Mouse (Mus musculus): ENCODE results near the gene Ap2m1.

Ap2m1 gene

DNA sequence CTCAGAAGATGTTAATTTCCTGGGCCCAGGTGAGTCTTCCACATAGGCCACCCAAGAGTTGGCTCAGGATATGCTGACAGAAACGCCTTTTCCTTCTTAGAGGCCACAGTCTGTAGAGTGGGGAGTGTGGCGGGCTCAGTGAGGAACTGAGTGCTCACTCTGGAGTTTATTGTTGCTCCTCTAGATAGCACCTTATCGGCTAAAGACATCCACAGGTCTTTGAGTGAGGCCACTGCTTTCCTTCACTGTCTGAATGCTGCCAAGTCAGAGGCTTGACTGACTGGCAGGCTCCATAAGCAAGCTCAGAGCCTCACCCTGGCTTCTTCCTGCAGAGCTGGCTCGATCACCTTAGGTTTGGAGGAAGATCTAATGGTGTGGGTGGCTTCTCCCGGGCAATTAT is 6.5 kb upstream of the Ap2m1 start:
- DNase-seq (ENCODE audit: extremely low read depth, low read depth, low spot score), result no peak

DNA sequence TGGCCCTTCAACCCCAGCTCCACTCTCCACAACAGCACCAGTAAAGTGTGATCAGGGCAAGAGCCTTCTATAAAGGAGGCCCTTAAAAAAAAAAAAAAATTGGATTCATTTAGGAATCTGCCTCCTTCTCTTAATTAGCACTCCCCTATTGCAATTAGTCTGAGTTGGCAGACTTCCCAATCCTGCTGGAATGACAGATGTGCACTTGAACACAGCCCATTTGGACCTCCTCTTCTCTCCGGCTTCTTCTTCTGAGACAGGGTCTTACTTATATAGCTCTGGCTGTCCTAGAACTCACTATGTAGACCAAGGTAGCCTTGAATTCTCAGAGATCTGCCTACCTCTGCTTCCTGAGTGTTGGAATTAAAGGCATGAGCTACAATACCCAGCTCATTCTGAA is 5.9 kb upstream of the Ap2m1 start:
- DNase-seq (ENCODE audit: extremely low read depth, low read depth, low spot score), result no peak

DNA sequence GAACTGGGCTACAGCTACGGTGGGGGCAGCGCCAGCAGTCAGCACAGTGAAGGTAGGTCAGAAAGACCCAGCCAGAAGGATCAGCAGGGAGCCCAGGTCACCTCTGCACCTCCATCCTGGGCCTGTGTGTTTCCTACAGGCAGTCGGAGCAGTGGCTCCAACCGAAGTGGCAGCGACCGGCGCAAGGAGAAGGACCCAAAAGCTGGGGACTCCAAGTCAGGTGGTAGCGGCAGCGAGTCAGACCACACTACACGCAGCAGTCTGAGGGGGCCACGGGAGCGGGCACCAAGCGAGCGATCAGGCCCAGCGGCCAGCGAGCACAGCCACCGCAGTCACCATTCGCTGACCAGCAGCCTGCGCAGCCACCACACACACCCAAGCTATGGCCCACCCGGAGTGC is 4.3 kb upstream of the Ap2m1 start:
- DNase-seq (ENCODE audit: extremely low read depth, low read depth, low spot score), result no peak

DNA sequence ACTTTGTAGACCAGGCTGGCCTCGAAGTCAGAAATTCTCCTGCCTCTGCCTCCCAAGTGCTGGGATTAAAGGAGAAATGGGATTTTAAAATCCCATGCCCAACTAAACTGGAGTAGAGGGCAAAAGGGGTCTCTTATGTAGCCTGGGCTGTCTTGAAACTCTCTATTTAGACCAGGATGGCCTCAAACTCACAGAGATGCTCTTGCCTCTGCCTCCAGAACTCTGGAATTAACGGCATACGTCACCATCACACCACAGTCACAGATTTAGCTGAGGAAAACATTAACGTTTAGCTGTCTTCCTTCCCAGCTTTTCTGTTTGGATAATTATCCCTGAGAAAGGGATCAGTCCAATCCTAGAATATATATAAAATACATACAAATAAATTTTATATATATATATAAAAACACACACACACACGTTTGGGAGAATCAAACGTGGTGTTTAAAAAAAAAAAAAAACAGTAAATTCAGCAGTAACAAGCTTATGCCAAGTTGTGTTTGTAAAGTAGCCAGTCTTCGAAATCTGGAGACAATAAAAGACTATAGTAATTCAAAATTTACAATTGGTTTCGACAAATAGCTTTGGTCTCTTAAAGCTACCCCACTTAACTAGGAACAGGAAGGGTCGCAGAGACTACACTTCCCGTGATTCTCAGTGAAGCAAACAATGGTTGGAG is 522 bp upstream of the Ap2m1 start:
- no peak for DNase-seq (ENCODE audit: extremely low read depth, low read depth, low spot score)

DNA sequence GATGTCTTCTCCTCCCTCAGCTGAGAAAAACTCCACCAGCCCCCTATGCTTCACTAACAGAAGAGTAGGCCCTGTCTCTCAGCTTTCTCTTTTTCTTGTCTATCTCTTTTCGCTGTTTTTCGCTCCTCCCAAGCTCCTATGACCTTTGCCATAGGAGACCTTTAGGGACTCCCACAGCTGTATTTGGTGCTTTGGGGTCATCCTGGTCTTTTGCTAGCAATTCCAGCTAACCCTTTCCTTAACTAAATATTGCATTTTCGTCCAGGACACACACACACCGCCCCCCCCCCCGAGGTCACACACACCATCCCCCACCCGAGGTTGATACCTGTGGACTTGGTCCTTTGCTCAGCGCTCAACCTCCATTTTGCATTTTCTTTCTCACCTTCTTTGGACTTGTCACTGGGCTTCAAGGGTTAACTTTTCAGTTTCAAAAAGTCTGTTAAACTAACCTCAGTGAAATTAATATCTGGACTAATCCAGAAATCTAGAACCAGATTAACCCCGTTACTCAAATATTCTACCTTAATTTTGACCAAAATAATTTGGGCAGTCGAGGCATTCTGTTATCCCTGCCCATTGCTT is 895 bp downstream of the Ap2m1 start:
- no peak for DNase-seq (ENCODE audit: extremely low read depth, low read depth, low spot score)

DNA sequence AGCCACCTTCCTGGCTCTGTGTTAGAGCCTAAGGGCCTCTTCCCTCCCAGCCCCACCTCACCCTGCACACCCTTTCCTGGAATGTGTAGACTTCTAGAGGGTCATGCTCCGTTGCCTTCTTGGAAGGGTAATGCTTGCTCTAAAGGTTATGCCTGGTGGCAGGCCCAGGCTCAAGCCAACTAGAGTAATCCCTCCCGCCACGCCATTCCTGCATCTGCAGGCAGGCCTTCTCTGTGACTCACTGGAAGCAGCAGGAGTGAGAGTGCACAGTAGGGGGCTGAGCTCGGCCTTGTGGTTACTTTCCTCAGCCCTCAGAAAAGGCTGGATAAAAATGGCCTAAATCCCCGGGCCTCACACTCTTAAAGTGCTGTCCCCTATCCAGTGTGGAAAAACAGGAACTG is 1.8 kb downstream of the Ap2m1 start:
- no peak for DNase-seq (ENCODE audit: extremely low read depth, low read depth, low spot score)

DNA sequence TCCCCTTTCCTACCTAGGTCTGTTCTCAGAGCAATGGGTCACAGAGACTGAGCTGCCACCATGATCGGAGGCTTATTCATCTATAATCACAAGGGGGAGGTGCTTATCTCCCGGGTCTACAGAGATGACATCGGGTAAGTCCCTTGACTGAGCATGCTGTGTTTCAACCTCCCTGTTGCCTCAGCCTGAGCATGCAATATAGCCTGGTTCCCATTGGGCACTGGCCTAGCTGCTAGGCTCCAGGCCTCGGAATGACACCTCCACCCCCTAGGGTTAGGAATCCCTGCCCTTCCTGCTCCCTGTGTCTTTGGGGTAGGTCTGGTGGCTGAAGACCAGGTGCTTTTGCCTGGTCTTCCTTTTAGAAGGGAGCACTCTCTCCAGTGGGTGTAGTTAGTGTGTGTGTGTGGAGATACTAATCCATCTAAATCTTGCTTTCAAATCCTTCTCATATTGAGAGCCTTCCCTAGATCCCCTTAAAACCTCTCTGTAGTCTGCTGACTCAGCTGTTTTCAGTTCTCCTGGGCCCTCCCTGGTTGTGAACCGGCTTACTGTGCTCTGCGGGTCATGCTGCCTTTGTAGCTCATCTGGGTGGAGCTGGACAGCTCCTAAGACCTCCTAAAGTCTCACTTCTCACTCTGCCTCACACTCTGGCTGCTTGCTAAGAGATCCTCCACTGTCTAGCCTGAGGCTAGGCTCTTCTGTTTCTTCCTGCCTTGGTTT is 2.5 kb downstream of the Ap2m1 start:
- no peak for DNase-seq (ENCODE audit: extremely low read depth, low read depth, low spot score)

DNA sequence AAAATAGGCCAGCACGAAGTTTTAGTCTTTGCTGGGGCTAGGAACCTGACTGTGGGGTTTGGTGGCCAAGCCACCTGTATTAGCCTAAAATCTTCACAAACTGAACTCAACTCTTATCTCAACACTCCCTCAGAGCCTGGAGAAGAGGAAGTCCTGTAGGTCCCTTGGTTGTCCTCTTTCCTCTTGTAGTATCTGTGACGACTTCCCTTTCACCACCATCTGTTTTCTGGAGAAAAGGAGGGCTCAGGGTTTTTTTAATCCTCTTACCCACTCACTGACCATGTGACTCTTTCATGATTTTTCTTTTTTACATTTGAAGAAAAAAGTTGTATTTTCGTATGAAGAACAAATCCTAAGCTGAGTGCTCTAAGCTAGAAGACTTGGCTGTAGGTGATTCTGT is 4.4 kb downstream of the Ap2m1 start:
- DNase-seq (ENCODE audit: extremely low read depth, low read depth, low spot score), result no peak

DNA sequence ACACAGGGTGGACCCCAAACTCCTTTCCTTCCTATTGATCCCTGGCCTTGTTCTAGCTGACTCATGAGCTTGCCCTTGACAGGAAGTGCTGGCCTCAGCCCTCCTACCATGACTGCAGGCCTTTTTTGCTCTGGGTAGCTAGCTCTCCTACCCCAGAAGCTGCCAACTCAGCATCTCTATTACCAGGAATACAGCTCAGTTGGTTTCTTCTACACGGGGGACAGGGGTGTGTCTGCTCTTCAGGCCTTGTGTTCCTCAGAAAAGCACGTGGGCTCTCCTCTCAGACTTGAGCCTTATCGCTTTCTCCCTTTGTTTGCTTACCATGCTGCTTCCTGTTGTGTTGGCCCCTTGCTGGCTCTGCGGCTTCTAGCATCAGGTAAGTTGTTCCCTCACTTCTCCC is 5.2 kb downstream of the Ap2m1 start:
- DNase-seq (ENCODE audit: extremely low read depth, low read depth, low spot score), result no peak

DNA sequence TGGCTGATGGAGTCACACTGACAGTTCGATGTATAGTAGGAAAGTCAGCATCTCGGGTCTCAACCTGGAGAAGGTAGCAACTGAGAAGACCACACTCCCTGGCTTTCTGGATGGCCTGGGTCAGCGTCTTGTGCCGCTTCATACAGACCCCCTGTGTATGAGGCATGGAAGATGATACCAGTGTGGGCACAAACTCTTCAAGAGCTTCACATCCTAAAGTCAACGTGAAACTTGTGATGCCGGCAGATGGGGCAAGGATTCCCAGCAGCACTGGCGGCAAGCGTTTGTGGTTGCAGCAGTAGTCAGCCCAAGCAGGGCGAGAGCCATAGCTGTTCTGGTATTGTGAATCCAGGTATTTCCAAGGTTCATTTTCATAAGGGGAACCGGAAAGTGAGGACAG is 10.4 kb downstream of the Ap2m1 start:
- DNase-seq (ENCODE audit: extremely low read depth, low read depth, low spot score), result no peak

DNA sequence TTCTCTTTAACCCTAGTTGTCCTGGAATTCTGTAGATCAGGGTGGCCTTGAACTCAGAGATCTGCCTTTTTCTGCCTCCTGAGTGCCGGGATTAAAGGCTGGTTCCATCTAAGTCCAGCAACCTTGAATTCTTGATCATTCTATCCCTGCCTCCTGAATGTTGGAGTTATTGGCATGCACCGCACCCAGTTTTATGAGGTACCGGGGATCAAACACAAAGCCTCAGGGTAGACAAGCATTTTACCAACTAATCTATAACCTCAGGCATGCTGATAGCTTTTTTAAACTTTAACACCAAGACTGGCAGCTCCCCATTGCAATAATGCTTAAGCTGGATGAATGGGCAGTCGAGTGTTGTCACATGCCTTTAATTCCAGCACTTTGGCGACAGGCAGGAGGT is 12.1 kb downstream of the Ap2m1 start:
- no peak for DNase-seq (ENCODE audit: extremely low read depth, low read depth, low spot score)

DNA sequence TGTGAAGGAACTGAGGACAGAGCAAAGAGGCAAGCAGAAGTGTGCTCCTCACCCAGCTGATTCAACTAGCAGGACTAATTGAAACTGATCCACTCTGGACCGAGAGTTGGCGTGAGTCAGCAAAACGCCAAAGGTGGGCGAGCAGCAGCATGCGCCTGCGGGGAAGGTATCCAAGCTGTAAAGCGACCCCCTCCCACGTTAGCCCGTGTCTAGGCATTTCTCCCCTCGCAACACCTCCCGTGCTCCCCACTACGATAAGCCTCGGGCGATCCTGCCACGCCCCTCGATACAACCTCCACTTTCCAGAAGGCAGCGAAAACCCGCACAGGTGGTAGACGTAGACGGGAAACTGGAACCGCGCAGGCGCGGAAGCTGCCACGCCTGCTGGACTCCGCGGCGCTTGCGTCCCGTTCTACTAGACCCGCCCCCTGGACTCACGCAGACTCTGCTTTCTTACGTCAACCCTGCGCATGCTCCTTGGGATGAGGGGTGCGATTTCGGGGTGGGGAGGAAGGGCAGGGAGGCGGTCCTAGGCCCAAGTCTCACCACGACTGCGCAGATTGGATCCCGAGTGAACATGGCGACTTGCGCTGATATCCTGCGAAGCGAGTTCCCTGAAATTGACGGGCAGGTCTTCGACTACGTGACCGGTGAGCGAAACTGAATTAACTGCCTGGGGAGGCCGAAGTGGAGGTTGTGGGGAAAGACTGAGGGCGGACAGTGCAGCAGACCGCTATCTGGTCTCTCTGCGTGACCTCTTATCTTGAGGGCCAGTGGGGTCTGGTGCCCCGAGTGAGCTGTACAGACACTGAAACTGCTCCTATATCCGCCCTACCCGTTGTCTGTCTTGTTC is 13.0 kb downstream of the Ap2m1 start, which contains the start of gene Abcf3:
Abcf3 (plus strand) TSS at position 482 of the 853 bp plus-strand sequence.
- DNase-seq (ENCODE audit: extremely low read depth, low read depth, low spot score), result peak; percentile 86

DNA sequence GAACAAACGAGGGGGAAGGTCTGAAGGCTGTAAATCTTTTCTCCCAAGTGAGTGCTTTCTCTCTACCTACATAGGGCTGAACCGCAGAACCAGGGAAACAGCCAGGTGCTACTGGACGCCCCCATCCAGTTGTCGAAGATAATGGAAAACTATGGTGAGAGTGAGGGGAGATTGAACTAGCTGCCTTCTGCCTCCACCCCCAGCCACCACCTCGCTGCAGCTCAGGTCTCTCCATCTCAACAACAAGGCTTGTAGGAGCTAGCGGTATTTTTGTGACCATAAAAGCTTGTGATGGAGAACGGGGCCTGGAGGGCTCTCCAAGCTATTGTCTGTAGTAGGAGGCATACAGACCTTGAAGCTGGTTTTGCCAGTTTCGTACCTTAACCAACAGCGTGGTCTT is 13.9 kb downstream of the Ap2m1 start:
- no peak for DNase-seq (ENCODE audit: extremely low read depth, low read depth, low spot score)

DNA sequence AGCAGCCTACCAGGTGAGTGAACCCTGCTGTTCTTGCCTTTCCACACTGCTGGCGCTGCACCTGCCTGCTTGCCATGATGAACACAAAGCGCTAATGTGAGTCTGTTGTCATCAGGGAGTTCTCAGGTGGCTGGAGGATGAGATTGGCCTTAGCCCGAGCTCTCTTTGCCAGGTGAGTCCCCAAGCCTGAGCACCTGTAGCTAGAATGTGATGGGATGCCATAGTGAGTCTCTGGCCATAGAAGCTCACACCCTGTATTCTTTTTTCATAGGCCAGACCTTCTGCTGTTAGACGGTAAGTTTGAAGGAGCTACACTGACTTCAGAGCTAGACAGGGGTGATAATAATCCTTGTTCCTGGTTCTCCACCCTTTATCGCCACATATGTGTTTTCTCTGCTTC is 16.4 kb downstream of the Ap2m1 start:
- no peak for DNase-seq (ENCODE audit: extremely low read depth, low read depth, low spot score)

DNA sequence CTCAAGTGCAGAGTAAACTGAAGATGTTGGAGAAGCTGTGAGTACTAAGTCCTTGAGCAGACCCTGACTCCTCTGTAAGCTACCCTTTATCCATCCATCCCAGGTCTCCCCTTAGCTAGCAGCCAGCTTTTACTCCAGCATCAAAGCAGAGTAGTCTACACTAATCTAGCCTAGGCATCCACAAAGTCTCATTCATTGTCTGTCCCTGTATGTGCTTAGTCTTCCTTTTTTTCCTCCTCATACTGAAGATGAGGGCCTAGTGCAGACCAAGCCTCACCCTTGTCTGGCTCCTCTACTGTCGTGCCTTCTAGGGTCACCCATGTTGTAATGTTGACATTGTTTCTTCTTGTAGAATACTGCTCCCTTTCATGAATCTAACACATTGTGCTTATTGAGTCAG is 17.3 kb downstream of the Ap2m1 start:
- no peak for DNase-seq (ENCODE audit: extremely low read depth, low read depth, low spot score)

DNA sequence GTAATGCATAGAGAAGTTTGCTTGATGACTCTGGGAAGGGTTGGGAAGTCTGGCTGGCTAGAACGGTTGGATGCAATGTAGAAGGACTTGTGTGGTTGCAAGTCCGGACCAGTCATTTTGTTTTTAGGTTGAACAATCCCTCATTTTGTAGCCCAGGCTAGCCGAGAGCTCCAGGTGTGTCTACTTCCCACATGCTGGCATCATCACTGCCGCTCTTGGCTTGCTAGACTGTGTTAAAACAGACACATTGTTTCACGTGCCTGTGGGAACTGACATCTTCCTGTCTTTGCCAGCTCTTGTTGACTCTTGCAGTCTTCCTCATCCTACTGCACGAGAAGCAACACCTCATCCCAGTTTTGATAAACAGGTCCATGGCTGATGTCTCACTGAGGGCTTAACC is 19.7 kb downstream of the Ap2m1 start:
- DNase-seq (ENCODE audit: extremely low read depth, low read depth, low spot score), result no peak

DNA sequence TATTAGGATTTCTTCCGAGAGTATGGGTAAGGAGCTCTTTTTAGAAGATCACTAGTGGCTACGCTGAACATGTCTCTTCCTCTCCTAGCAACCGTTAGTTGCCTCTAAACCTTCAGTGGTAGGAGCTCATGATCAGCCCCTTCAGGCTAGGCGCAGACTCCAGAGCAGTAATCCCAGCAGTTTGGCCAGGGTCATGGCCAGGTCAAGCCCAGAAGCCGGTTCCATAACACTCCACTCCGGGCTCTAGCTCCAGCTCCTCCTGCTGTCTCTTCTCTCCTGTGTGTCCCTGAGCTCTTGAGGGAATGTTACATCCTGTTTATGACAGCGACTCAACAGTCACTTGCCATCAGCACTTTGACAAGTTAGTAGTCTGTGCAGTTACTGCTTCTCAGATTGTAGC is 22.1 kb downstream of the Ap2m1 start:
- DNase-seq (ENCODE audit: extremely low read depth, low read depth, low spot score), result no peak

DNA sequence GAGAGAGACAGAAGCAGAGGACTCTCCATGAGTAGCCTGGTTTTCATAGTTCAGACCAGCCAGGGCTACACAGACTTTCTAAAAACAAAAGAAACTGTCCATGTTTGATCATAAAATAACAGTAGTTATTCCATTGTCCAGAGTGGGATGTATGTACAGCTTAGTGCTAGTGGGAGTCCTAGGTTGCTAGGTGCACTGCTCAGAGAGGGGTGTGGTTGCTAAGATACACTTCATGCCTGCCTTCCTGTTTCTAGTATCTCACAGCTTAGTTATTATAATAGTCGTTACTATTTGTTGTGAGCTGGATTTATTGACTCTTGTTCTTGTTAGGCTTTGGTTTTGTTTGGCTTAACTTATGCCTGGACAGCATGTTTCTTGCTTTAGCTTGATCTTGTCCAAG is 29.8 kb downstream of the Ap2m1 start:
- no peak for DNase-seq (ENCODE audit: extremely low read depth, low read depth, low spot score)

DNA sequence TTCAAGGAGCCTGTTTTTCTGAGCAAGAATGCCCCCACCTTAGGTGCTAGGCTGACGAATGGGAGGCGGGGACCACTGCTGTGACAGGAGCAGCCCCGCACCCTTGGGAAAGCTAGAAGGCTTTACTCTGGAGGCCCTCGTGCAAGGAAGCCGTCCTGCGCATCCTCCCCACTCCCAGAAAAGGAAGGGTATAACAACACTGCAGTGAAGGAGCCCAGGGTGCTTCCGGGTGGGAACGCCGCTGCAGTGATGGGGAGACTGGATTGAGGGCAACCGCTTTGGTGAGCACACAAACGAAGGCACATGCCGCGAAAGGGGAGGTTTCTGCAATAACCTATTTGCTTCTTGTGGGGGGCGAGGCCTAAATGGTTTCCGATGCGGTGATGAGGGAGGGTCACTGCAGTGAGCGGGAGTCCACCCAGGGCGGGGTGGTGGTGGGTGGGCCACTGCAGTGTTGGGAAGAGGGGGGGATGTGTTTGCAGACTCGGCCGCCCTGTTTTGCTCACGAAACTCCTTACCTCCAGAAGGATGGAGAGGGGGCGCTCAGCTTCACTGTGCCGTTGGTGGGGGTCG is 54.2 kb downstream of the Ap2m1 start, which contains the start of gene Vwa5b2:
Vwa5b2 (plus strand) TSS at position 106 of the 573 bp plus-strand sequence.
- DNase-seq (ENCODE audit: extremely low read depth, low read depth, low spot score), result no peak

DNA sequence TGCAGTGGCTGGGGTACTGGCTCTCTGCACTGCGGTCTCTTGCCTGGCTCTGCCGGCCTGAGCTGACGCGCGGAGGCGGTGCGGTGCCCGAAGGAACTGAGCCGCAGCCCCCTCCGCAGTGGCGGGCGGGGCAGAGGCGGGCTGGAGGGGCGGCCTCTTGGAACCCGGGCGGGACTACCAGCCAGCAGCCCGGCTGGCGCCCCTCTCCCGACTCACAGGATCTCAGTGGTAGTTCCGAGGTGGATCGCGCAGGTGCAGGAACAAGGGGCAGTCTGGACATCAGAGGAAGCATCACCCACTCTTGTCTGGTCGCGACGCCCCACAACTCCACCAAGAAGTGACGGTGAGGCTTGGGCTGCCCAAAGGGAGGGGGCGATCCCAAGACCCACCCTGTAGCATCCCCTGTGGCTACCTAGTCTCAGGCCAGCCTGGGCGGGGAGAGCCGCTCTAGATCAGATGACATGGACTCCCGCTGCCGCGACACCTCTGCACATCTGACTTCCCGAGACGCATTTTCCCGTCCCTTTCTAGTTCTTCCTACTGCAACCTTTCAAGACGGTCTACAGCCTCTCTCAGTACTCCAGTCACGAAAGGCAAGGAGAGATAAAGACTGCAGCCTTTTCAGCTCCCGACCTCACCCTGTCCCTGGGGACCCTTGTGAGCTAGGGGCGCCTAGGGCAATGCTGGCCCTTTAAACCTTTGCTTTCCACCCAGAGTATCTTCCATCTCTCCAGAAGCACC is 54.8 kb downstream of the Ap2m1 start:
- DNase-seq (ENCODE audit: extremely low read depth, low read depth, low spot score), result no peak

DNA sequence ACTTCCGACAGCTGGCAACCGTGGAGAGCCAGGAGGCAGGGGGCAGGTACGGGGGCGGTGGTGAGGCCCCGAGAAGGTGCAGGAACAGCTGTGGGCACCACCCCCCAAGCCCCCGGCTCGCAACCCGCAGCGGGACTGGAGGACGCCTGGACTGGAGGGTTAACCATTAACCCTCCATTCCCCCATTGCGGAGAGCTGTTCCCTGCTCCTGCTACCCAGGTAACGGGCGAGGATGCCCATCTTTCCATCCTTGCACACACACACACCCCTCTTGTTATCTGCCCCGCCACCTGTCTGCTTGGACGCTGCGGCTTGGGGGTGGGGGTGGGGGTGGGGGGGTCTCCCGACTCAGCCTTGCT is 55.4 kb downstream of the Ap2m1 start:
- no peak for DNase-seq (ENCODE audit: extremely low read depth, low read depth, low spot score)

All from fat pad, adult 2 months (tissue).